Mouse (Mus musculus) heart, adult 2 months (tissue): Measurements from ENCODE around the gene Kcnma1.

Source experiments
- CTCF ChIP-seq: fragments of 200-600 bp; IDR thresholded peaks from 2 replicates; pipeline ENCODE4 v1.8.1; 2022; ENCODE audit warnings: antibody characterized with exemption, mild to moderate bottlenecking, moderate library complexity
- POLR2A ChIP-seq: fragments of 200-500 bp; IDR thresholded peaks from 2 replicates; pipeline ENCODE4 v1.6.1; 2011; ENCODE audit warnings: mild to moderate bottlenecking, low read depth, low read length, control low read depth; ENCODE audit not compliant: insufficient read depth

GRCm38 (mm10) chr14:23706837-23707236 is 307.5 kb downstream of the Kcnma1 start:
- TF ChIP-seq CTCF (no peak), POLR2A (no peak)
